Mouse (Mus musculus) left cerebral cortex, adult 9 months (tissue): Measurements from ENCODE around the gene Sarm1.

Experiments used
- DNase-seq, 2 experiments: peaks; one replicate each; pipeline ENCODE4 v3.0.0; 2022; ENCODE audit warnings: low spot score in 2 of 2

The Sarm1 gene

GRCm38 (mm10) chr11:78512025-78512957, 14.7 kb upstream of the Sarm1 start, which contains the start of the genes Tmem199 and Poldip2:
Gene Tmem199 (minus strand): TSS chr11:78512172.
Gene Poldip2 (plus strand): TSS chr11:78512193.
- peak; percentile 73 to 84 for DNase-seq

DNA sequence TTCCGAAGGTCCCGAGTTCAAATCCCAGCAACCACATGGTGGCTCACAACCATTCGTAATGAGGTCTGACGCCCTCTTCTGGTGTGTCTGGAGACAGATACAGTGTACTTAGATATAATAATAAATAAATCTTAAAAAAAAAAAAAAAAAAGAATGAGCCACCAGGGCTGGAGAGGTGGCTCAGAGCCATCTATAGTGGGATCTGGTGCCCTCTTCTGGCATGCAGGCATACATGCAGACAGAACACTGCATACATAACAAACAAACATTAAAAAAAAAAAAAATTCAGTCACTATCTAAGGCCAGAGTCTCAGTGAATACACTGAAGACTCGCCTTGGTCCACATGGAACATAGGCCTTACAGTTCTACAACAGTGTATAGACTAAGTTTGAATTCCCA, 11.6 kb upstream of the Sarm1 start:
- no peak for DNase-seq

- DNase-seq, result no peak
These were observed 7.9 kb upstream of the Sarm1 start for GRCm38 (mm10) chr11:78505430-78505829.

GRCm38 (mm10) chr11:78502909-78503650, 5.5 kb upstream of the Sarm1 start, which contains the start of gene Sebox:
Gene Sebox (plus strand): TSS chr11:78503447.
- DNase-seq, result peak in 1 of 2 experiments; percentile 29

- no peak for DNase-seq
These were observed 4.0 kb upstream of the Sarm1 start for GRCm38 (mm10) chr11:78501529-78501928.

DNA sequence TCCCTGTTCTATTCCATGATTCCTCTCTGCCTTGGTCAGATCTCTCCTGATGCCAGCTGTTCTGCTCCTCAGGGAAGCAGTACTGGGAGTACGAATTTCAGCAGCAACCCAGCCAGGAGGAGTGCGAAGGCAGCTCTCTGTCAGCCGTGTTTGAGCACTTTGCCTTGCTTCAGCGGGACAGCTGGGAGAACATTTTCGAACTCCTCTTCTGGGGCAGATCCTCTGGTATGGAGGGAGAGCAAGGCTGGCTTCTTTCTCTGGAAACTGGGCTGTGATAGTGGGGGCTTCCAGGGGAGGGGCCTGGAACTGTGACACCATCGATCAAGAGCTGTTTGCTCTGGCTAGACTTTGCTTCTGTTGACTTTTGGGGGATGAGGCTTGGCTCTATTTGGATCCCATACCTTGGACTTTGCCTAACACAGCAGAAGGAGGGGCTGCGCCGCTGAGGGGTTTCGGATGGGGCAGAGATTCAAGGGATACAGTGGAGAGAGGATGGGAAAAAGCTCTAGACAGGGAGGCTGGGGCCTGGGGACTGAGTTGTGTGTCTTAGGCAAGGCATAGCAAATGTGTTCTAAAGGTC, 3.2 kb upstream of the Sarm1 start:
- DNase-seq, result no peak

- DNase-seq, result no peak
These were observed 2.0 kb upstream of the Sarm1 start for GRCm38 (mm10) chr11:78499543-78499942.

GRCm38 (mm10) chr11:78499004-78499403, 1.4 kb upstream of the Sarm1 start, which contains the start of gene Vtn:
Gene Vtn (plus strand): TSS chr11:78499091.
- no peak for DNase-seq

DNA sequence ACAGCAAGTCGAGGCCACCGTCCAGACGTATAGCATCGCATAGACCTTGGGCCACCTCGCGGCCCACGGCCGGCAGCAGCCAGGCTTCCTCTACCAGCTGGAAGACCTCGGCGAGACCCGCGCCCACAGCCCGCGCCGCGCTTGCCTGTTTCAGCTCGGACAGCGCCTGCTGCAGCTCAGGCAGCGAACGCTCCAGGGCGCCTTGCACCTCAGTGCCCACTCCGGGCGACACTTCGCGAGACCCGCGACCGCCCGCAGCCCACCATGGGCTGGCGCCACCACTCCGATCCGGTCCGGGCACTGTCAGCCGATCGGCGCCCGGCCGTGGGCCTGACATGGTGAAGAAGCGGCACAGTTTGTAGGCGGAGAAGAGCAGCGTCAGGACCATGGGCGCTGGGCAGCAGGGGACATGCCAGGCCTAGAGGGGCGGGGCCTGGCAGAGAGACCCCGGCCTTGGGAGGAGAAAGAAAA, 448 bp downstream of the Sarm1 start:
- DNase-seq, result peak in 1 of 2 experiments; percentile 32

- no peak for DNase-seq
These were observed 1.6 kb downstream of the Sarm1 start for GRCm38 (mm10) chr11:78495904-78496303.

DNA sequence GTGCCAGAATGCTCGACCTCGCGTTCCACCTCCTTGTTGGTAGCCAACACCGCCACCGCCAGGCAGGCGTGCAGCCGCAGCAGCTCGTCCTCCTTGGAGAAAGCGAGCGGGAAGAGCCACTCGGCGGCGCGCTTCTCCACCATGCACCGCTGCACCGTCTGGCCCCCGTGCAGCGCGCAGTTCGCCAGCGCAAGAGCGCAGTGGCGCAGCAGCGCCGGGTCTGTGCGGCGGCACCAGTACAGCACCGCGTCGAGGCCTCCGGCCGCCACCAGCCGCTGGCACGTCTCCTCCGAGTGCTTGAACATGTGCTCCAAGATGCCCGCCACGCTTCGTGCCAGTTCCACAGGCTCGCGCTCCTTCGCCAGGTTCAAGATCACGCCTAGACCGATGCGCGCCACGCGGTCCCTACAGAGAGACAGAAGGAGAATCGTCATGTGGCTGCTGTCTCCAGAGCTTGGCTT, 6.7 kb downstream of the Sarm1 start:
- peak in 1 of 2 experiments; percentile 57 for DNase-seq

DNA sequence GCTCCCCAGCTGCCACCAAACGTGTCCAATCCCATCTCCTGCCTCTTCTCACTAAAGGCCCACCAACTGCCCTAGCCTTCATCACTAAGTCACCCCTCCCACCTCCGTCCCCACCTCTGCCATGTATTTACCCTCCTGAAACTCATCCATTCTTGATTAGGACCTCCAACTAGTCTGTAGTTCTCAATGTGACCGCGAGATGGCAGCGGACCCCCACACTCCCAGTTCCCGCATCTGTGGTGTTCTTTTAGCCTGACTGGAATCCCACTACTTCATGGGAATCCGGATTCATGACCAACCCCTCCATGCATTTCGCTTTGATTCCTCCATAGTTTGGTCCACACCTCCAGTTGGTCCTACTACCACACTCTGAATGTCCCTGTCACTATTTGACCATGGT, 9.4 kb downstream of the Sarm1 start:
- DNase-seq, result peak in 1 of 2 experiments; percentile 77

DNA sequence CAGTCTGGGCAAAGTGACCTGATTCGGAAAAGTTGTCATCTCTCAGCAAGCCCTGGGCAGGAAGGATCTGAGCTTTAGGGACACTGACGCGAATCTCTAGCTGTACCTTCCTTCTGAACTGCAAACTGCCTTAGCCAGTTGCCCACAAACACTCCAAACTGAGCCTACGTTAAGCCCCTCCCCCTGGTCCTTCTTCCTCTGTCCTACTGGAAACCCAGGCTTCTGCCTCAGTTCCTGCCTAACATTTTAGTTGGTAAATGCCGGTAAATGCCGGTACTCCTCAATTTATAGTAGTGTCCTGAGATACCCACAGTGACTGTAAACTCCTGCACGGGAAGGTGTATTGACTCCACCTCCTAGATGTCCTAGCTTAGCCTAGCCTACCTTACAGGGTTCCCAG, 13.9 kb downstream of the Sarm1 start:
- no peak for DNase-seq

GRCm38 (mm10) chr11:78475289-78475688, 22.3 kb downstream of the Sarm1 start:
- no peak for DNase-seq

DNA sequence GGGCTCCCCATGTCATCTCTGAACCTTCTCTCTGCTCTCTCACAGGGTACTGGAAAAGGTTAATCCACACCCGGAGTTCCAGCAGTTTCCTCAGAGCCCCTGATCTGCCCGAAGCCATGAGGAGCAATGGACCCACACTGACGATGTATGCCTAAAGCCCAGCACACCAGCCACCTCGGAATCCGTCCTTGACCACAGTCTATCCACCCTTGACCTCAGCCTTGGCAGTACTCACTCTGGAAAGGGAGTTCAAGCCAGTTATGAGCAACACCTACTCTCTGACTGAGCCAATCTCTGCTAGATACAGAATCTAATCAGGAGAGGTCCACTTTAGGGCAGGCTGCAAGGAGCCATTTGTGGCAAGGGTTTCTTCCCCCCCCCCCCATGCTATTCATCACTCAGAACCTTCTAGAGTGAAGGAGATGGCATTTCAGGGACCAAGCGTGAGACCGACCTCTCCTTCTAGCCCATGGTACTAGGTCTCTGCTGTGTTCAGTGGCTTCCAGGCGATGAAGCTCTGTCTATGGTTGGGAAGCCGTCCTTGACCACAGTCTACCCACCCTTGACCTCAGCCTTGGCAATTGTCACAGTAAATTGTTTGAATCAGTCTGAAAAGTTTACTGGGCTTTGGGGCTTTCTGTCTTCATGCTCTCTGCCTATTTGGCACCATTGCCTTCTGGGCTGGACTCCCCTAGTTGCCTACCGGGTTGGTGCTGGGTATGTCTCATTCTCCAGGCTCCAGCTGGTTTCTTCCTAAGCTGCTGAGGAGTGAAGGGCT, 26.0 kb downstream of the Sarm1 start:
- DNase-seq, result no peak

DNA sequence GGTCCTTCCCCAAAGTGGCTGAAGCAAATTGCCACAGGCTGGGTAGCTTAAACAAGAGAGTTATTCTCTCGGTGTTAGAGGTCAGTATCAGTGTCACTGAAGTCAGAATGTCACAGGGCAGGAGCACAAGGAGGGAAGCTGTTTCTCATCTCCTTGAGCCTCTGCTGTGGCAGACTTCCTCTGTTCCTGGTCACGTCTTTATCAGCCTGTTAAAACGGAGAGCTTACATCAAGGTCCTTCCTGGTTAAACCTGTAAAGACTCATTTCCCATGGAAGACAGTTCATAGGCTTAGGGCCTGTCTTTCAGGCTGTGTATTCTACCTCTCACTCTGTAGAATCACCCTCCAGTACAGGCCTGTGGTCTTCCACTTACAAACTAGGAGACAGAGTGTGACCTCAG, 29.6 kb downstream of the Sarm1 start:
- DNase-seq, result no peak

GRCm38 (mm10) chr11:78467515-78467914, 30.0 kb downstream of the Sarm1 start:
- no peak for DNase-seq

DNA sequence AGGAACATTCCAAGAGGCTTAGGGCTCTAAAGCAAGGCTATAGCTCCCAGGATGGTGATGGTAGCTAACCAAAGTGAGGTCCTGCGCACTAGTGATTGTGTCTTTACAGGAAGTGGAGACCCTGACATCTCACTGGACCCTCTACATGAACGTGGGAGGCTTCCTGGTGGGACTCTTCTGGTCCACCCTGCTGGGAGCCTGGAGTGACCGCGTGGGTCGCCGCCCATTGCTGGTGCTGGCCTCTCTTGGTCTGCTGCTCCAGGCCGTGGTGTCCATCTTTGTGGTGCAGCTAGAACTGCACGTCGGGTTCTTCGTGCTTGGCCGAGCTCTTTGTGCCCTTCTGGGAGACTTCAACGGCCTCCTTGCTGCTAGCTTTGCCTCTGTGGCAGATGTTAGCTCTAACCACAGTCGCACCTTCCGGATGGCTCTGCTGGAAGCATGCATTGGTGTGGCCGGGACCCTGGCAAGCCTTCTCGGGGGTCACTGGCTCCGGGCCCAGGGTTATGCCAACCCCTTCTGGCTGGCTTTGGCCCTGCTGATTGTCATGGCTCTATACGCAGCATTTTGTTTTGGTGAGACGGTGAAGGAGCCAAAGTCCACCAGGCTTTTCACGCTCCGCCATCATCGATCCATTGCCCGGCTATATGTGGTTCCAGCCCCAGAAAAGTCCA, 31.2 kb downstream of the Sarm1 start:
- DNase-seq, result no peak

GRCm38 (mm10) chr11:78465568-78466180, 31.9 kb downstream of the Sarm1 start, which contains the start of gene Slc46a1:
Gene Slc46a1 (plus strand): TSS chr11:78465697.
- DNase-seq, result peak; percentile 65 to 74

DNA sequence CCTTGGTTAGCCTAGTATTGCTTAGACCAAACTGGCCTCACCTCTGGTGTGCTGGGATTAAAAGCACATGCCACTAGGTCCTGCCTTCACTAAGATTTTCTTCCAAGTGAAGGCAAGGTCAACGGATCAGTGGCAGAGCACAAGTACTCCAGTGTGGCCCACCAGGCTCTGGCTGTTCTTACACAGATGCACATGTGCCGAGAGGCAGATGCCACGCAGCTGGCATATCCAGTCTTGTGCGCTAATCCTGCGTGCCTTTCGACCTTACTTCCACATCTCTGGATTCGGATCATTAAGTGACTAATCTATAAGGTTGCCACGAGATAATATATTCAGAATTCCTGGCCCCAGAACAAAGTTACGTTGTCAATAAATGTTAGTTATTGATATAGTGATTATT, 32.4 kb downstream of the Sarm1 start:
- DNase-seq, result no peak
